Mouse (Mus musculus) cortical plate, adult 2 months (tissue): ENCODE data around the gene Pi4k2b.

Experiments used
- CTCF ChIP-seq: fragments of 200-500 bp; IDR thresholded peaks from 2 replicates; pipeline ENCODE4 v1.5.1; 2011; ENCODE audit warnings: mild to moderate bottlenecking, control low read depth, low read length; ENCODE audit not compliant: insufficient read depth; ENCODE audit errors: extremely low read depth
- POLR2A ChIP-seq: fragments of 200-500 bp; IDR thresholded peaks from 2 replicates; pipeline ENCODE4 v1.6.1; 2011; ENCODE audit warnings: mild to moderate bottlenecking, low read length, control low read depth; ENCODE audit not compliant: insufficient read depth; ENCODE audit errors: extremely low read depth

GRCm38 (mm10) chr5:52786556-52787322 is 45.4 kb downstream of the Pi4k2b start:
- TF ChIP-seq POLR2A: no peak
- TF ChIP-seq CTCF: no peak
